Mouse (Mus musculus) CD4-positive naive resting alpha-beta T cell, adult 57 days (primary cell): Measurements from ENCODE around the gene St8sia6. TPM values are rescaled to one million over a fixed set of nuclear protein-coding genes. Genes with fewer than 3 reads are reported as not detected.

ENCODE experiments used
- total RNA-seq: library from RNA; stranded (reverse); gene quantifications from one replicate; pipeline ENCODE4 v1.2.4, GENCODE M21; 2023

St8sia6 gene
- total RNA-seq = 80.7 TPM

DNA sequence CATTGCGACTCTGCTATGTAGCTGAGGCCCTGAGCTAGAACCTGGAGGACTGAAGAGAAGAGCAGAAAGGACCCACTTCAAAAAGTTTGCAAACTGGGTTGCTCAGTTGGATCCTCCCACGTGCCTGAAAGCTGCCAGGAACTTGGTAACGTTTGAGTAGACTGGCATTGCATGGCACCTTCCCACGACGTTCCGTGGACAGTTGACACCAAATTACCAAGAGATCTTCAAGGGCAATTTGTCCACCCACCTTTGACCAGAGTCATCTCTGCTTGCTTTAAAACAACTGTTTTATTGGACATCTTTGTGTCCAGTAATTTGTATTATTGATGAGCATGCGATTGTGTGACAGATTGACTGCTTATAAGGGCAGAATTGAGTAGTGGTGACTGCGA is at the start of gene St8sia6:
Gene St8sia6 (minus strand): TSS at position 96 of the 395 bp plus-strand sequence.

Other genes starting within 250 kb of the St8sia6 start
- gene Trdmt1, start 249.4 kb downstream of the St8sia6 start, total RNA-seq = 4.7 TPM
- gene Vim, start 220.1 kb downstream of the St8sia6 start, total RNA-seq = 346 TPM